Mouse (Mus musculus) MEL-GATA-1-ER (cell line): ENCODE results near the gene Efemp1.

ENCODE experiments used
- DNase-seq: peaks from one replicate; pipeline ENCODE4 v3.0.0-alpha.2; 2012; ENCODE audit warnings: low read depth; ENCODE audit errors: extremely low read depth

Gene Efemp1

DNA sequence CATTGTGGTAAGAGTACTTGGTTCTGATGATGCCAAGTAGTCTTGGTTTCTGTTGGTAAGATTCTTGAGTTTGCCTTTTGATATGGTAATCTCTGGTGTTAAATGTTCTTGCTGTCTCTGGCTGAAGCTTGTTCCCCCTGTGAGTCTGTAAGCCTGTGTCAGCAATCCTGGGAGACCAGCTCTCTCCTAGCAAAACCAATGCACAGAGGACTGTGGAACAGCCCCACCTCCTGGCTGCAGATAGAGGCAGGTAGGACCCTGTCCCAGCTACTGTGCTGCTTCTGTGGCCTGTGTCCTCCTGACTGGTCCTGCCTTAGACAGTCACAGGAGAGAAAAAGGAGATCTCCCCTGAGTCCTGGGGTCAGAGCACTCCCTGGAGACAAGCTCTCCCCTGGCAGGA is 81.4 kb downstream of the Efemp1 start:
- DNase-seq = no peak

DNA sequence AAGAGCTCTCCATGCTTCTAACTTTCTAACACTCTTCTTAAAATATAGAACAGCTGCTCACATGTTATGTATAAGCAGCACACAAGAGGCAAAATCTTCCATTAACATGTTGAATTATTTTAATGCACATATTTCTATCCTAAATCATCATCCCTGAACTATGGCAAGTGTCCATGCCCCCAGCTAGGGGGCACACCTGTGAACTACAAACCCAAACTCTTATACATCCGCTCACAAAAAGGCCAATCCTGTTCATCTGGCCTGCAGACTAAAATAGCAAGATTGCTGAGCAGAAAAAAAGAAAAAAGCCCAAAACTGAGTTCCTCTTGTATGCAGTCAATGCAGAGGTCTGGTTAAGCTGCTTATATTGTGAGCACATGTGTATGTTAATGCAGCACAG is 86.6 kb downstream of the Efemp1 start:
- no peak for DNase-seq

DNA sequence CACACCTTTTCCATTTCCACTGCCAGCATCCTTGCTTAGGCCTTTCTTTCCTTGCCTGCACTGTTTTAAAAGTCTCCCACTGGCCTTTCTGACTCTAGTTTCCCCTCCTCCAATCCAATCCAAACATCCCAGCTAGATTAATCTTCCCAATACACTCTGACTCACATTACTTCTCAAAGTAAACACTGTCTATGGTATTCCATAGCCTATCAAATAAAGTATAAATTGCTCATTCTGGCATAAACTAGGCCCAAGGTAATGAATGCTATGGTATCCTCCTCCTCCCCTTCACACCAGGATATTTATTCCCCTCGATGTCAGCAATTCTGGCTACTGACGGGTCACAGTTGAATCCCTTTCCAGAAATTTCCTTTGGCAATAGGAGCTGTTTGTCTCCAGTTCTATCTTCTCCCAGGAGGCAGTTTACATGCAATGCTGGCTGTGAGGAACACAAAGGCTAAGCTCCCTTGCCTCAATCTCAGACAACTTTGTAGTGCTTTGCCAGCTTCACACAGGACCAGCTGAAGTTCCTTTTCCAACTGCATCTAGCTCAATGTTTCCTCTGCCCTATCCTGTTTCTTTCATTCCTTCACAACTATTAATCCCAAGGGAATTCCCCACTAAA is 98.7 kb downstream of the Efemp1 start:
- no peak for DNase-seq

DNA sequence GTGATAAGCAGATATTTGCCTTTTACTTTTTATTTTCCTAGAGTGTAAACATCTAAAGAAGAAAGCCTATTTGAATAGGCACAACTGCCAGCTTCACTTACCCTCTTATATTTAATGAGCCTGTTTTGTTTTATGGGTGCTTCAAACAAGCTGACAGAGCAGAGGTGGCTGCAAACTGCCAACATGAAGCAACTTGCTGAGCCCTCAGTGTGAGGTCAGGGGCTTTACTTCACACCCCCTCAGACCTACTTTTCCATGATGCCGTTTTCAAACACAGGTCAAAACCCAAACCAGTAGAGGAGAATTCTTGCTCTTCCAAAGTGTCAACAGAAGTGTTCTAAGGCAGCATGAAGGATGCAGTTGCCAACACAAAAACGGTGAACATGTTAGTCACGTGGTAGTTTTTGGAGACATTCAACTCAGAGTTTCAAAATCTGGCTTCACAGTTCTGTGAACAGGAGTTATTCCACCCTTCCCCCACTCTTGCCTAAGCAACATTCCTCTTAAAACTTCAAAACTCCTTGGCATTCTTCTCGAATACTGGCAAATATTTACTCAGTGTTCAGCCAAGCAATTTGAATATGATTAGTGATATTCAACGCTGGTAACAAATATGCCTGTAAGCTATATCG is 101.8 kb downstream of the Efemp1 start:
- no peak for DNase-seq

DNA sequence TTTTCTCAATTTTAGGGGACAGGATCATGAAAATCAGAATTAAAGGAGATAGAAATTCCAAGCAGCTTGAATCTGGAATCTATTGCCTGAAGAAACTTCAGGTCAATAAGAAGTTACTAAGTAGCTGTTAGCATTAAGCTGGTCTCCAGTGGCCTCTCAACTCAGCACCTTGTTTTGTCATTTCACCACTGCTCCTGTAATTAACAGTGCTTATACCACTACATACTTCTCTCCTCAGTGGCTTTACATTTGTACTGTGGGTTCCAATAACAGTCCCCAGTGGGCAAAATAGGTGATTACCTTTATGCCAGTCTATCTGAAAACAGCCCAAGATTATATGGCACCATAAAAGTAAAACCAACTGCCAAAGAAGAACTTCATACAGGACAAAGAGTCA is 102.3 kb downstream of the Efemp1 start:
- DNase-seq = no peak

DNA sequence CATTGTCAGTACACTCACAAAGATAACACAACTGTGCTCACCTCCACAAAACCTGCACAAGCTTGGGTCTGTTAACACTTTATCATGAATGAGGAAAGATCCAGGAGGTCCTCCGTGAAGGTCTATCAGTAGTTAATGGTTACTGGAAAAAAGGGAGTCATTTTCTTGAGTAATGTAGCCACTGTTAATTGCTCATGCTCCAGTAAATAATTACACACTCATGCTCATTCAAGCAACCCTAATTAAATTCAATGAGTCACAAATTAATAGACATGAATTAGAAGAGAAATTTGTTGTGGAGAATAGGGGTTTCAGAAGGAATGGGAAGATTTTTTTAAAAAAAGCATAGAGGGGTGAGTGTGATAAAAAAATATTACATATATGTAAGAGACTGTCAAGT is 108.4 kb downstream of the Efemp1 start:
- no peak for DNase-seq
